Mouse (Mus musculus): Measurements from ENCODE around the gene Grn. TPM values are rescaled to one million over a fixed set of nuclear protein-coding genes. Genes with fewer than 3 reads are reported as not detected.

The Grn gene
- total and polyA plus RNA-seq, 3 experiments, result 165 to 310 (median 211) TPM

DNA sequence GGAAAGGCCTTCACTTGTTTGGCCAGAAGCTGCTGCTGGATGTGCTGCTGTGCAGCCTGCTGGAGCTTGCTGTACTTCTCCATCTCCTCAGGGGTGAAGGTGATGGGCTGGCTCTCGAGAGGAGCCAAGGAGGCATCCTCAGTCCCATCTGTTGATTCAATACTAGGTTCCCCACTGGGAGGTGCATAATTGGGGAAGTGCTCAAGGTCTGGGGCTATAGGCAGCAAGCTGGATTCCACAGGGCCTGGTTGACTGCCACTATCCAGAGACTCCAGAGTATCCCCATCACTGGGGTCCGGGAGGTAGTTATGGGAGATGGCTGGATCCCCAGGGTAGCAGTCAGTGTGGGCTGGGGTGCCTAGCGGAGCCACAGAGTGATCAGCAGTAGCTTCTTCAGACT lies 48.6 kb downstream of the Grn start:
- no peak for DNase-seq

DNA sequence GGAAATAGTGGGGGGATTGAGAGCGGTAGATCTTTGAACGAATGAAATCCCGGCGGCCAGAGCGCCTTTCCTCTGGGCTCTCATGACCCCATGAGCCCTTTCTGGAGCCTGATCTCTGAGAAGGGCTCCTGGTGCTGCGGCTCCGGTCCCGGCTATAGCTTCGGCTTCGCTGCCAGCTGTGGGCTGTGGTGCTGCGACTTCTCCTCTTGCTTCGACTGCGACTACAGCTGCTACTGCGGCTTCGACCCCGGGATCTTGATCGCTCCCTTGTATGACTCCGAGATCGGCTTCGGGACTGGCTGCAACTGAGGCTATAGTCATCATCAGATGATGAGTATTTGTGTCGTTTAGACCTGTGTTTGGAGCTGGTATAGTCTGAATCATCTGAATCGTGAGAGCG lies 49.5 kb downstream of the Grn start:
- no peak for DNase-seq

DNA sequence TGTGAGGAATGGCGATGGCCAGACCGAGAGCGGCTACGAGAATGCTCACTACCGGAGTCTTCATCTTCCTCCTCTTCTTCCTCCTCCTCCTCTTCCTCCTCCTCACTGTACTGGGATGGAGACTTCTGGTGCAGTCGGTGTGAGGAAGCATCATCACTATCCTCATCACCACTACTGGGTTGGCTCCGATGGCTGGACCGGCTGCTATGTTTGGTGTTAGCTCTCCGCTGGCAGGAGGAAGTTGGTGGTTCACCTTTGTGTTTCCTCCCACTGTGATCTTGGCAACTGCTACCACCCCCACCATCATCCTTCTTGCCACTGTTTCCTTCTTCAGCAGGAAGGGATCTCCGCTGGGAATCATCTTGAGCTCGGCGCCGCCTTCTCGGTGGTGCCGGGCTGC lies 50.0 kb downstream of the Grn start:
- no peak for DNase-seq

DNA sequence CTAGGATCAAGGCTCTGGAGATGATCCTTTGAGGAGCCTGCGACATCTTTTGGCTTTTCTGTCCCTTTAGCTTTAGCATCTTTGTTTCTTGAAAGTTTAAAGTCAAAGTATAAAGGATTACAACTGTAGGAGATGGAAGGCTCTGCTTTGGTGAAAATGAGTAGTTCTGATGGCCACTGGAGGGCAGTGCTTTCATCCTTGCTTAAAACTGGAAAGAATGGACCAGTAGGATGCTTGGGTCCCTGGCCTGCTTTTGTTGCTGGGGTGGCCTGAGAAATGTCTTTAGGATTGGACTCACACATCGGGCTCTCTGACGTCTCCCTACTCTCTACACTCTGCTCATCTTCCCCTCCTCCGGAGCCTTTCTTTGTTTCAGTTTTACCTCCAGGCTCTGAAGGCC lies 50.8 kb downstream of the Grn start:
- DNase-seq, result no peak

DNA sequence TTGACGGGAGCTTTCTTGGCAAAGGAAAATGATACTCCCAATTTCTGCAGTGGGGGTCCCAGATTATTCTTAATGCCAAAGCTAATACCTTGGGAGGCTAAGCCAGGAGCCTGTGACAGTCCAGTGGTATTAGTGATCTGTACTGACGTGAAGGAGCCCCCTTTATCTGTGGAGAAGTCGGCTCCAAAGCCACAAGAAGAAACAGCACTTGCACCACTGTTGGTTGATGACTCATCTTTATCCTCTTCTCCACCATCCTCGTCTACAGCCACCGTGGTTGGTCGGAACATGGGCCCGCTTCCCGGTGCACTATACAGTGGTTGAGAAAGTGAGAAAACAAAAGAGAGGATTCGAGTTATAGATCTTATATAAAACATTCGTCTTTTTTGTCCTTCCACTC lies 51.7 kb downstream of the Grn start:
- DNase-seq, result no peak

Small RNA genes within 50 kb of the gene (microRNA-seq; reads per million reads assigned to microRNA genes)
- 0.22 to 0.83 reads per million in 2 experiments for gene Mir6930

Other genes with a start within 250 kb of the Grn start
- gene Lsm12, start 245.0 kb upstream of the Grn start, total RNA-seq (2021), result 100 to 1,000 TPM in 1 of 2 experiments, 10 to 100 TPM in 1; 82.6 to 108 TPM
- gene Lsm12, start 245.0 kb upstream of the Grn start, polyA plus RNA-seq (2012; rRNA removed), result 35.8 and 40.1 TPM in 2 replicates
- gene G6pc3, start 240.7 kb upstream of the Grn start, total RNA-seq (2021), result 100 to 1,000 TPM; 140 to 149 TPM
- gene G6pc3, start 240.7 kb upstream of the Grn start, polyA plus RNA-seq (2012; rRNA removed), result 254 and 297 TPM in 2 replicates
- 100 to 1,000 TPM in 1 of 2 experiments, 10 to 100 TPM in 1; 67.8 to 127 TPM for gene Hdac5, start 200.1 kb upstream of the Grn start, total RNA-seq (2021)
- gene Hdac5, start 200.1 kb upstream of the Grn start, polyA plus RNA-seq (2012; rRNA removed), result 99.3 and 131 TPM in 2 replicates
- under 1 TPM; 0.35 to 0.93 TPM for gene BC030867, start 181.4 kb upstream of the Grn start, total RNA-seq (2021)
- 1.2 and 1.6 TPM in 2 replicates for gene BC030867, start 181.4 kb upstream of the Grn start, polyA plus RNA-seq (2012; rRNA removed)
- gene Asb16, start 161.6 kb upstream of the Grn start, total RNA-seq (2021), result under 1 TPM; 0.12 to 0.45 TPM
- gene Asb16, start 161.6 kb upstream of the Grn start, polyA plus RNA-seq (2012; rRNA removed), result 0.75 and 0.95 TPM in 2 replicates
- 10 to 100 TPM; 57.2 to 59.4 TPM for gene Tmub2, start 145.4 kb upstream of the Grn start, total RNA-seq (2021)
- gene Tmub2, start 145.4 kb upstream of the Grn start, polyA plus RNA-seq (2012; rRNA removed), result 55.8 and 58.9 TPM in 2 replicates
- gene Atxn7l3, start 133.7 kb upstream of the Grn start, total RNA-seq (2021), result 10 to 100 TPM; 44.2 to 45.1 TPM
- 43.2 and 46.5 TPM in 2 replicates for gene Atxn7l3, start 133.7 kb upstream of the Grn start, polyA plus RNA-seq (2012; rRNA removed)
- gene Ubtf, start 110.6 kb upstream of the Grn start, total RNA-seq (2021), result 100 to 1,000 TPM in 1 of 2 experiments, 10 to 100 TPM in 1; 95.9 to 110 TPM
- 24.2 and 25.4 TPM in 2 replicates for gene Ubtf, start 110.6 kb upstream of the Grn start, polyA plus RNA-seq (2012; rRNA removed)
- under 1 TPM; 0.35 to 0.49 TPM for gene Slc4a1, start 64.1 kb upstream of the Grn start, total RNA-seq (2021)
- 0.02 TPM in 1 of 2 replicates, not detected in the other for gene Slc4a1, start 64.1 kb upstream of the Grn start, polyA plus RNA-seq (2012; rRNA removed)
- gene Rundc3a, start 36.9 kb upstream of the Grn start, total RNA-seq (2021), result 10 to 100 TPM; 36.8 to 51.7 TPM
- 46.3 and 77.5 TPM in 2 replicates for gene Rundc3a, start 36.9 kb upstream of the Grn start, polyA plus RNA-seq (2012; rRNA removed)
- gene Slc25a39, start 22.4 kb upstream of the Grn start, total RNA-seq (2021), result 100 to 1,000 TPM; 504 to 683 TPM
- 1,025 and 1,107 TPM in 2 replicates for gene Slc25a39, start 22.4 kb upstream of the Grn start, polyA plus RNA-seq (2012; rRNA removed)
- gene Fam171a2, start 17.4 kb downstream of the Grn start, total RNA-seq (2021), result 1 to 10 TPM; 2.8 to 8.3 TPM
- gene Fam171a2, start 17.4 kb downstream of the Grn start, polyA plus RNA-seq (2012; rRNA removed), result 18.1 and 22.9 TPM in 2 replicates
- gene Itga2b, start 39.8 kb downstream of the Grn start, total RNA-seq (2021), result 1 to 10 TPM; 2.5 to 4.1 TPM
- gene Itga2b, start 39.8 kb downstream of the Grn start, polyA plus RNA-seq (2012; rRNA removed), result 6.6 TPM in 2 replicates
- gene Gpatch8, start 126.1 kb downstream of the Grn start, total RNA-seq (2021), result 10 to 100 TPM; 23.2 to 31.4 TPM
- 16.0 and 18.4 TPM in 2 replicates for gene Gpatch8, start 126.1 kb downstream of the Grn start, polyA plus RNA-seq (2012; rRNA removed)
- gene Gm11627, start 149.1 kb downstream of the Grn start, total RNA-seq (2021), result under 1 TPM in 1 of 2 experiments, not detected in 1; 0.52 TPM
- gene Gm11627, start 149.1 kb downstream of the Grn start, polyA plus RNA-seq (2012; rRNA removed), result not detected in 2 replicates
- gene Fzd2, start 174.1 kb downstream of the Grn start, total RNA-seq (2021), result 1 to 10 TPM; 2.0 to 9.3 TPM
- 22.8 and 23.1 TPM in 2 replicates for gene Fzd2, start 174.1 kb downstream of the Grn start, polyA plus RNA-seq (2012; rRNA removed)
- not detected for gene Meioc, start 233.4 kb downstream of the Grn start, total RNA-seq (2021)
- gene Meioc, start 233.4 kb downstream of the Grn start, polyA plus RNA-seq (2012; rRNA removed), result not detected in 2 replicates

All from adrenal gland, adult 2 months (tissue).